Mouse (Mus musculus): Measurements from ENCODE around the gene Atrnl1. TPM values are rescaled to one million over a fixed set of nuclear protein-coding genes. Genes with fewer than 3 reads are reported as not detected.

The Atrnl1 gene
- polyA plus RNA-seq, 2 experiments from 2014 or later, result 0.13 to 0.33 TPM

- ATAC-seq, result no peak
Measured at GRCm38 (mm10) chr19:58125010-58125409, 514.2 kb downstream of the Atrnl1 start.

- no peak for ATAC-seq
Measured at GRCm38 (mm10) chr19:58131896-58132295, 521.1 kb downstream of the Atrnl1 start.

GRCm38 (mm10) chr19:58140191-58140784 is 529.5 kb downstream of the Atrnl1 start:
- ATAC-seq, result no peak

GRCm38 (mm10) chr19:58143853-58144454 is 533.1 kb downstream of the Atrnl1 start:
- ATAC-seq, result peak; percentile 88

- no peak for ATAC-seq
Measured at GRCm38 (mm10) chr19:58145521-58145920, 534.7 kb downstream of the Atrnl1 start.

- ATAC-seq, result no peak
Measured at GRCm38 (mm10) chr19:58151257-58151656, 540.4 kb downstream of the Atrnl1 start.

GRCm38 (mm10) chr19:58161569-58161968 is 550.7 kb downstream of the Atrnl1 start:
- no peak for ATAC-seq

GRCm38 (mm10) chr19:58164896-58165634 is 554.2 kb downstream of the Atrnl1 start:
- no peak for ATAC-seq

GRCm38 (mm10) chr19:58165635-58166015 is 554.8 kb downstream of the Atrnl1 start:
- no peak for ATAC-seq

- no peak for ATAC-seq
Measured at GRCm38 (mm10) chr19:58166147-58166546, 555.3 kb downstream of the Atrnl1 start.

GRCm38 (mm10) chr19:58178410-58178809 is 567.6 kb downstream of the Atrnl1 start:
- ATAC-seq, result no peak

GRCm38 (mm10) chr19:58180773-58181172 is 569.9 kb downstream of the Atrnl1 start:
- no peak for ATAC-seq

Other genes with a start within 250 kb of the Atrnl1 start
- 1 to 10 TPM; 5.7 to 9.7 TPM for gene Trub1, start 158.1 kb upstream of the Atrnl1 start, polyA plus RNA-seq (2017; shearing (Covaris generic))